Mouse (Mus musculus): ENCODE results near the gene Trmt10c.
"Not testable (repeated sequence)": the region's sequence is repeated elsewhere in the genome, so short reads cannot be mapped to it uniquely, and the experiment has no call there.

Trmt10c gene

DNA sequence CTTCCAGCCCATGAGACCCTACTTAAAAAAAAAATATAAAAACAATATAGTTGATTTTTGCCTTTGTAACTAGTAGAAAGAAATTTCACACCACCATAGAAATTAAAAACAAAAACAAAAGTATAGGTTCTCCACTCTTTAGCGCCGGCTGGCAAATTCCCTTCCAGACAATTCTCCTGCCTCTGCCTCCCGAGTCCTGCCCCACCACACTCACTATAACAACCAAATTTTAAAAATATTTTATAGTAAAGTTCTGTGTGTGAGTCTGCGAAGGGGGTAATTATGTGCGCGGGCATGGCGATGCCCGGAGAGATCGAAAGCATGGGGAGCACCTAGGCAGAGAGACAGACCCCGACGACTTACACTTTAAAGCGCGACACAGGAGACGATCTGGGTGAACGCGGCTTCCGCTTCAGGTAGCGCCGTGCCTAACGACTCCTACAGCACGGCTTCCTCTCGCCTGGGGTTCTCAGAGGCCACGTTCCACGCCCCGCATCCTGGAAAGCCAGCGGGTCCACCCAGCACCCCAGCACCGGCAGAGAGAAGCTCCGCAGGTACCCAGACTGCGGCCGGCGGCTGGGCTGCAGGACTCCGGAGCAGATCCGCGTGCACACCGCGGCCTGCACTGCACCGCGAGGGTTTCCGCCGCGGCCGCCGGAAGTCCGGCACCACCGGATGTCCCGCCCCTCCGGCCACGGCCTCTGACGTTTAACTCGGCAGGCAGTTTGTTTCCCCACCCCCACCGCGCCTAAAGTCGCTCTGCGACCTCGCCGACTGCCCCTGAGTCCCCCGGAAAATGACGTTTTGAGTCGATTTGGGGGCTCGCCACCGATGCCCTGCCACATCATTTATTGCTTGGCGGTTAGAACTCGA is at the start of gene Trmt10c:
Gene Trmt10c (minus strand): TSS at position 682 of the 873 bp plus-strand sequence.
- peak; percentile 95 for DNase-seq

DNA sequence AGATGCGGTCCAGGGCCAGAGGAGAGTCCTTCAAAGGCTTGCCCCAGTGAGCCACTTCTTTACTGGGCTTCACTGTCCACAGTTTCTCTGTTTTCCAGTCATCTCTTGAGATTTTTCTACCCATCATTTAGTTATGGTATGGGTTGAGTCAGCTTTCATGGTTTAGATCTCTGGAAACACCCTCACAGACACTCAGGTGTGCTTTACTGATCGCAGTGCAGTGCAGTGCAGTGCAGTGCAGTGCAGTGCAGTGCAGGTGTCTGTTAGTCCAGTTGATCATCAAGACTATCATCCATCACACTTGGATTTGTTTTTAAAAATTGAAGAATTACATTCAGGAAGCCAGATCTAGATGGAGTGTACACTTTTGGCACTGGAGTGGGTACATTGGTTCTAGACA is 48.7 kb upstream of the Trmt10c start:
- DNase-seq = no peak

DNA sequence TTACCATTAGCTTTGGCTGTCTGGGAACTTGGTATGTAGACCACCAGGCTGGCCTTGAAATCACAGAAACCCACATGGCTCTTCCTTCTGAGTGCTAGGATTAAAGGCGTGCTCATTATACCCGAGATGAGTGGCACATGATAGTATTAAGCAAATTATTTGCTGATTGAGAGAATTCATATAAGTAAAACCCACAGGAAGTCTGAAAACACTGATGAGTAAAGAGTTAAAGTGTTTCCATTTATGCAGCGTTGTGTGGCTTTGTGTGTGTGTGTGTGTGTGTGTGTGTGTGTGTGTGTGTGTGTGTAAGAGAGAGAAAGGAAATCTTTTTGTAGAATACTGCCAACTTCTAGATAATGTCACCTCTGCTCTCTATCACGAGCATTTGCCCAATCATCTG is 44.1 kb upstream of the Trmt10c start:
- no peak for DNase-seq

DNA sequence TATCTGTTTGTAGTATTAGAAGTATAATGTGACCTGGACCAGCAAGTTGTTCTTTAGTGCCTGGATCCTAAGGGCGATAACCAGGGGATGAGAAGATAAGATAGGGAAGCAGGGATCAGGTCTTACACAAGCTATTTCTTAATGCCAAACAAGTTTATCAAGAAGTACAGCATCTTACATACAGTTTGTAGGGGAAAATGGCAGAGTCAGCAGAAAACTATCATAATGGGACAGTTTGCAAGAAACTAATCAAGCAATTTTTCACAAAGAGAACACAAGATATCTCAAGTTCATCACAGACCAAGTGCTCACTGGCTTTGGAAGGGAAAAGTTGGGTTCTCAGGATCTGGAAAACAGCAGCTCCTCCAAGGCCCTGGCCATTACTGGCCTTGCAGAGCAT is 41.8 kb upstream of the Trmt10c start:
- no peak for DNase-seq

GRCm38 (mm10) chr16:56076121-56076869 is 38.7 kb upstream of the Trmt10c start:
- DNase-seq = peak; percentile 37

DNA sequence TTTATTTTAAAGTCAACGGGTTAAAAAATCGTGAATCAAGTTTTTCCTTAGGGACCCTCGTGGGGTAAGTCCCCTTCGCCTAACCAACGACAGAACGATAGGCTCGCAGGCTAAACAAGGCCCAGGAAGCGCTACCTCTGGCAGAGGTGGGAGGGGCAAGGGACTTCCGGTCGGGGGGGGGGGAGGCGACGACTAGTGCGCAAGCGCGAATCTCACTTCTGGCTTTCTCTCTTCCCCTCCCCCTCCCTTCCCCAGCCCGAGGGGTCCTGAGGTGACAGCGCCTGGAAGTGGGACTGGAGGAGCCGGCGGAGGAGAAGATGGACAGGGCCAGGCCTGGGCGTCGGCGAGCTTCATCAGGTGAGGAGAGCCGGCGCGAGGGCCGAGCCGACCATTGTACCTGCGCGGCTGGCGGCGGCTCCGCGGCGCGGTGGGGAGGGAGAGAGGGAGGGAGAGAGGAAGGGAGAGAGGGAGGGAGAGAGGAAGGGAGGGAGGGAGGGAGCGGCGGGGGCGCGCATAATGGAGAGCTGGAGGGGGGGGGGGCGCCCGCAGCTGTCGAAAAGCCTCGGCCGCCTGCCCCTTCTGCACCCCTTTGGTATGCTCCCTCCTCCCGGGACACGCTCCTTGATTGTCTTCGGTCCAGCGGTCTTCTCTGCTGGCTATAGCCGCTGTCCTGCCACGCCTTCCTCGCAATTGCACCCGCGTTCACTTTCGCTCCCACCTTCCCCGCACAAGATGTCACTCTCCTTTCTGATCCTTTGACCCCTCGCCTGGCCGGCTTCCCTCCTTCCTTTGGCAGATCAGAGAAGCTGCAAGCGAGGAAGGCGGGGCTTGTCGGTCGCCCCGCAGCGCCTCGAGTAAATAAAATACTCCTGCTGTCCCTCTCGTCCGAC is 37.8 kb upstream of the Trmt10c start:
- DNase-seq = peak; percentile 94

DNA sequence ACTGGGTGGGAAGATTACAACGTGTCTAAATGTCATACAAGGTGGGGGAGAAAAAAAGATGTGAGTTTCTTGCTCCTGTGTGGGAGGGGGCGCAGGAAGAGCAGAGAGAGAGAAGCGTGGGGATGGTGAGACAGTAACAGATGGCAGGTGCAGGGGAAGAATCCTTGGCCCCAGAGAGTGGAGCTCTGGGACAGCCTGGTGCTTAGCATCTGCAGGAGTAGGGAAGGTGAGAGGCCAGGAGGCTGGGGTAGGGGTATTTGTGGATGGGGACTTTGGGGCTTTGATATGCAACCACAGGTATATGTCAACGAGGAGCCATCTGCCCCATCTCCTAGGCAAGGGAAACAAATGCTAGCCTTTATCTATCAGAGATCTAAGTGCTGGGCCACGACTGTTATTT is 36.9 kb upstream of the Trmt10c start:
- peak; percentile 19 for DNase-seq

GRCm38 (mm10) chr16:56074122-56074521 is 36.5 kb upstream of the Trmt10c start:
- DNase-seq = peak; percentile 60

DNA sequence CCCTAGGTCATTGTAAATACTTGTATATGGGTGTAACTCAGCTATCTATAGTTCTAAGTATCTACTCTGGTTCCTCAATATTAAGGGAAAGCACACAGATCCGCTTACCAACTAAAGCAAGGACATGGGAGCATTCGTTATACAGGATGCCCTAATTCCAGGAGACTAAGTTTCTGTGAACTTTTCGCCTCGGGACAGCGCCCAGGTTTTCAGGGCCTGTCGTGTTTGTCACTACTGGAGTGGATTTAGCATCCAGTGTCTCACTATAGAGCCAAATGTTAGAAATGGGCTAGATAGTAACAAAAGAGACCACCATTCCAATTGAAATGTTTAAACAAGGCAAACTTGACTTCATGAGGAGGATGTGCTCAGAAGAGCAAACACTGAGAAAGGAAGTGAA is 35.5 kb upstream of the Trmt10c start:
- DNase-seq = not testable (repeated sequence)

- DNase-seq = no peak
Measured at GRCm38 (mm10) chr16:56072533-56072932, 34.9 kb upstream of the Trmt10c start.

DNA sequence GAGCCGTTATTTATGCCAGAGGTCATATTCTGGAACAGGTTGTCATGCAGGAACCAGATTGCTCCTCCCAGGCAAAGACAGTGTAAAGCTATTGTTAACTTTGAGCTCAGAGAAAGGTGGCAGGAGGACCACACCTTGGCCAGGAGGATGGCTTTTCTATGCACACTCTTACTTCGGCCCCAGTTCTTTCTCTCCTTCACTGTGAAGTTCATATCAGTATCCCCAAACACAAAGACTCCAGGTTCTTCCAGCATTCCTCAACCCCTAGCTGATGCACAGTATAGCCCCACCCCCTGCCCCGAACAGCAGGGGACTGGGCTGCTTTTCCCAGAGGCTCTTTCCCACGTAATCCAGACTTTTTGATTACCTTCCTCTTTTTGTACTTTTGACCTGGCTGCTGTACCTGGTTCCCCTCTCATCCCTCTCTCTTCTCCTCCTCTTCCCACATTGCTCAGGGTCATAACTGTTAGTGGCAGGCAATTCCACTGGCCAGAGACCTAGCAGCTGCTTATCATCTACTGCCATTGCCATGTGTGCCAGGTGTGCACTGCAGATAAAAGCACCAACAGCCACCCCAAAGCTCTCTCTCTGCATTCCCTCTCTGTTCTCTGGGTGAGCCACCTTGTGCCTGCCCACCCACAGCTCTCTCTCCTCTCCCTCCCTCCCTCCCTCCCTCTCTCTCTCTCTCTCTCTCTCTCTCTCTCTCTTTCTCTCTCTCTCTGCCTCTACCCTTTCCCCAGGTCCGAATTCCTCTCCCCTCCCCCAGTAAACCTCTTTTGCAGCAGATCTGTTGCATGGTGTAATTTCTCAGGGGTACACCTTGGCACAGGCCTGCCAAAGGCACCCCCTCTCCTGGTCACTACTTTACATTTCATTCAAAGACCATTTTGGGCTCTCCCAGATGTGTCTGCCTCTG is 34.0 kb upstream of the Trmt10c start:
- peak; percentile 92 for DNase-seq

GRCm38 (mm10) chr16:56068523-56069070 is 31.0 kb upstream of the Trmt10c start:
- no peak for DNase-seq

GRCm38 (mm10) chr16:56066113-56066512 is 28.5 kb upstream of the Trmt10c start:
- DNase-seq = no peak

DNA sequence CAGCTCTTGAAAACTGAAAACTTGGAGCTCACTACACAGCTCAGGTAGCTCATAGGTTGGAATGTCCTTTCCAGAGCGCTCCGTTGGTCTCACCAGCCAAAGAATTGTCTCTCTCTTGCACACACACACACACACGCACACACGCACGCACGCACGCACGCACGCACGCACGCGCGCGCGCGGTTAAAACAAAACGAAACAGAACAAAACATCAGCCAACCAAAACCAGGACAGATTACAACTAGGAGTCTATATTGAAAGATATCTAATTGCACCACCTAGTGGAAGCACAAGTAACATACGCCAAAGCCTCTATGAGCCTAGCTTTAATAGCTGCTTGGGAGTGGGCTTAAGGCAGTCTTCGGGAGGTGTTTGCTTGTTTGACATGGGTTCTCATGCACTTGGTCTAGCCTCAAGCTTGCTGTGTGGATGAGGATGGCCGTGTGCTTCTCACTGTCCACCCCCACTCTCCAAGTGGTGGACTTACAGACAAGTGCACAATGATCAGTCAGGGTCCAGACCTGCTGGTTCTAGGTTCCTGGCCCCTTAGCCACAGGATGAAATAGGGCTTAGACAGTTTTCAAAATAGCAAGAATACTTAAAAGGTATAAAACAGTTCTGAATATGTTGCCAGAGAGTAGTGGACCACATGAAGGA is 26.8 kb upstream of the Trmt10c start:
- peak; percentile 73 for DNase-seq

- DNase-seq = no peak
Measured at GRCm38 (mm10) chr16:56062981-56063380, 25.4 kb upstream of the Trmt10c start.

DNA sequence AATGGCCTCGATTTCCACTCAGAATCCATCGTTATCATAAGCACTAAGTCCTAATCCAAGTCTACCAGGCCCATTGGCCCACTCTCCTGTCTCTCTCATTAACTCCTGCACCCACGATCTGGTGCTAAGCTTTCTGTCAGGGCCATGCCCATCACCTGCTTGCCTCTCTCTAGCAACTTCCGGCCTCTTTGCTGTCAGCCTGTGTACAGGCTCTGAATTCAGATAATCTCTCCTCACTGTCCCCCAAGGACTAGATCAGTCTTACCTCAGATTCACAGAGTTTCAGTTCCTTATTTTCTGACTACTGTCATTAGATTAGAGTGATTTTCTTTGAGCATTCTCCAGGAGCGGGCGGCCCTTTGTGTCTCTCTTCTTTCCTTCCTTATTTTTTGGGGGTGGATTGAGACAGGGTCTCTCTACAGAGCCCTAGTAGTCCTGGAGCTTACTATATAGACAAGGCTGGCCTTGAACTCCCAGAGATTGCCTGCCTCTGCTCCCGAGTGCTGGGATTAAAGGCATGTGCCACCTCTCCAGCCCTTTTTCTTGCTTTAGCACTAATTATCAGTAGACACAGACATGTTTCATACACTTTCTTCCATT is 24.5 kb upstream of the Trmt10c start:
- DNase-seq = no peak

GRCm38 (mm10) chr16:56058151-56058550 is 20.5 kb upstream of the Trmt10c start:
- no peak for DNase-seq

DNA sequence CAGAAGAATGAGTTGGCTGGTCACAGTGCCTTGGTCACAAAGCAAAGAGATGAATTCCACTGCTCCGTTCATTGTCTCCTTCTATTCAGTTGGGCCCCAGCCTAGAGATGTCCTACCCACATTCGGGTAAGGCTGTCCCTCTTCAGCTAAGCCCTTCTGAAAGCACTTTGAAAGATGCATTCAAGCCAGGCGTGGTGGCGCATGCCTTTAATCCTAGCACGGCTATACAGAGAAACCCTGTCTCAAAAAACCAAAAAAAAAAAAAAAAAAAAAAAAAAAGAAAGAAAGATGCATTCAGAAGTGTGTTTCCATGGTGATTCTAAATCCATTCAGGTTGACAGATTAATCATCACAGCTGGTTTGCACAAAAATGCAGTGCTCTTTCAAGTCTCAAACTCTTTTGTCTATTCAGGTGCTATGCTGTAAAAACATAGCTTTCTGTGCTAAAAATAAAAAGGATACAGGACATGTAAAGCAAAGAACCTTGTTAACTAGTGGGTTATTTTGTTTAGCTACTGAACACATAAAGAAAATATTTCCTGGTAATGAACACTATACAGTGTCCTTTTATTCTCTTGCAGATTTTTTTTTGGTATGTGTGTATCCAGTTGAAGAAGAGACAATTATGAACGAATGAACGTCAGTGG is 19.4 kb upstream of the Trmt10c start:
- no peak for DNase-seq

DNA sequence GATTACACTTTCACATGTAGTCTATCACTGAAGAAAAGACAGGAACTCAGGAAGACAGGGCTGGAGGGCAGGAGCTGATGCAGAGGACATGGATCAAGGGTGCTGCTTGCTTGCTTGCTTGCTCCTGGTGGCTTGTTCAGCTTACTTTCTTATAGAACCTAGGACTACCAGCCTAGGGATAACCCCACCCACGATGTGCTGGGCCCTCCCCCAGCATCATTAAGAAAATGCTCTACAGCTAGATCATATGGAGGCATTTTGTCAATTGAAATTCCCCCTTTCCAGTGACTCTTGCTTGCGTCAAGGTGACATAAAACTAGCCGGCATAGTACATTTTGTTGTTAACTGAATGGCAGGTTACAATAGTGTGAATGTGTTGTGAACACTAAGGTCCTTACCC is 18.3 kb upstream of the Trmt10c start:
- no peak for DNase-seq

GRCm38 (mm10) chr16:56048038-56048437 is 10.4 kb upstream of the Trmt10c start, which contains the start of gene Senp7:
Gene Senp7 (plus strand): TSS chr16:56048338.
- DNase-seq = not testable (repeated sequence)

Measured in liver (tissue).